ENCODE assay signal across 9 mouse cellular contexts in genomic region chr17:27621161-27621560, GRCm38 (mm10). TPM values are rescaled to one million over a fixed set of nuclear protein-coding genes. Genes with fewer than 3 reads are reported as not detected.
DNase-seq lines count a peak whose midpoint lies in the region; ATAC-seq lines count a peak whose summit lies in the region.
"Had no signal": no experiment of that assay in that cellular context is flagged by ENCODE, and none has a peak within 500 bp of the region (broad histone marks: within the 10 kb centered on the region; RNA-seq: fewer than 3 reads in every experiment).

No protein-coding gene starts in this region.

- DNase-seq in neural tube, embryonic 11.5 days (ENCODE audit: low spot score): no peak
- DNase-seq in neural tube, embryonic 10.5 days (ENCODE audit: extremely low spot score, low spot score): no peak
- no peak for DNase-seq in urinary bladder, adult 18-20 months (ENCODE audit: low spot score in 2 of 2)
- DNase-seq in right cerebral cortex, postnatal 4 days: no peak
- DNase-seq in spleen, postnatal 4 days (ENCODE audit: low spot score in 2 of 2): no peak
- DNase-seq: adrenal gland, adult 8-10 months had no signal

- H3K4me3 ChIP-seq in neural tube, embryonic 11.5 days (ENCODE audit: low read depth, low read length): peak overlapping the region; percentile 97
- H3K4me3 ChIP-seq in forebrain, embryonic 13.5 days: peak overlapping the region; percentile 91
- H3K4me3 ChIP-seq in limb, embryonic 13.5 days: peak overlapping the region; percentile 90
- peak overlapping the region; percentile 89; the same call in 1 of the 2 replicates for H3K4me3 ChIP-seq in stomach, embryonic 15.5 days (replicated peaks)

- H3K36me3 ChIP-seq in neural tube, embryonic 11.5 days (ENCODE audit: control insufficient read depth, insufficient read depth, low read length): no peaks in the 10 kb centered on the region; the same call in 1 of the 2 replicates
- H3K36me3 ChIP-seq in forebrain, embryonic 13.5 days (ENCODE audit: poor library complexity, severe bottlenecking): peaks cover 29% of the 10 kb centered on the region
- peaks cover 32% of the 10 kb centered on the region for H3K36me3 ChIP-seq in limb, embryonic 13.5 days
- peaks cover 4% of the 10 kb centered on the region; the same call in 1 of the 2 replicates for H3K36me3 ChIP-seq in stomach, embryonic 15.5 days

- H3K4me1 ChIP-seq in neural tube, embryonic 11.5 days (ENCODE audit: control insufficient read depth, insufficient read depth, low read length): peaks cover 13% of the 10 kb centered on the region
- H3K4me1 ChIP-seq in forebrain, embryonic 13.5 days: peaks cover 45% of the 10 kb centered on the region
- peaks cover 27% of the 10 kb centered on the region for H3K4me1 ChIP-seq in limb, embryonic 13.5 days
- peaks cover 7% of the 10 kb centered on the region; the same call in 1 of the 2 replicates for H3K4me1 ChIP-seq in stomach, embryonic 15.5 days

- 54% methylated on average over 8 of the region's 8 CpGs for WGBS in neural tube, embryonic 11.5 days
- WGBS in forebrain, embryonic 13.5 days: 33% methylated on average over 8 of the region's 8 CpGs
- 38% methylated on average over 8 of the region's 8 CpGs for WGBS in limb, embryonic 13.5 days
- 44% methylated on average over 8 of the region's 8 CpGs for WGBS in stomach, embryonic 15.5 days

- H3K27ac ChIP-seq in neural tube, embryonic 11.5 days (ENCODE audit: low read depth, low read length): no peak overlapping the region
- H3K27ac ChIP-seq in forebrain, embryonic 13.5 days: peak overlapping the region; percentile 98
- no peak overlapping the region for H3K27ac ChIP-seq in limb, embryonic 13.5 days
- H3K27ac ChIP-seq in stomach, embryonic 15.5 days: no peak overlapping the region

- no peaks in the 10 kb centered on the region for H3K9me3 ChIP-seq in neural tube, embryonic 11.5 days (ENCODE audit: control insufficient read depth, low read length)
- H3K9me3 ChIP-seq in forebrain, embryonic 13.5 days (replicated peaks): peaks cover 14% of the 10 kb centered on the region
- H3K9me3 ChIP-seq in limb, embryonic 13.5 days: peaks cover 11% of the 10 kb centered on the region; the same call in 1 of the 2 replicates
- H3K9me3 ChIP-seq in stomach, embryonic 15.5 days: no peaks in the 10 kb centered on the region

- peak overlapping the region; percentile 99 for H3K9ac ChIP-seq in neural tube, embryonic 11.5 days (ENCODE audit: low read length)
- H3K9ac ChIP-seq in forebrain, embryonic 13.5 days: peak overlapping the region; percentile 99
- H3K9ac ChIP-seq in limb, embryonic 13.5 days: peak overlapping the region; percentile 98
- H3K9ac ChIP-seq in stomach, embryonic 15.5 days: no peak overlapping the region

- peak overlapping the region; percentile 70 for H3K4me2 ChIP-seq in neural tube, embryonic 11.5 days (ENCODE audit: low read depth)
- H3K4me2 ChIP-seq in forebrain, embryonic 13.5 days: peak overlapping the region; percentile 90
- H3K4me2 ChIP-seq in limb, embryonic 13.5 days (replicated peaks): peak overlapping the region; percentile 77
- H3K4me2 ChIP-seq in stomach, embryonic 15.5 days: peak overlapping the region; percentile 70

- H3K27me3 ChIP-seq in neural tube, embryonic 11.5 days (ENCODE audit: control insufficient read depth, insufficient read depth, low read length): no peaks in the 10 kb centered on the region
- H3K27me3 ChIP-seq in forebrain, embryonic 13.5 days: no peaks in the 10 kb centered on the region
- no peaks in the 10 kb centered on the region for H3K27me3 ChIP-seq in limb, embryonic 13.5 days
- H3K27me3 ChIP-seq in stomach, embryonic 15.5 days (replicated peaks): no peaks in the 10 kb centered on the region

- no peak for ATAC-seq in neural tube, embryonic 11.5 days (ENCODE audit: insufficient read depth, low FRiP score, low TSS enrichment)
- ATAC-seq in forebrain, embryonic 13.5 days: no peak
- ATAC-seq in limb, embryonic 13.5 days (ENCODE audit: low FRiP score, low read depth): no peak
- ATAC-seq in stomach, embryonic 15.5 days (ENCODE audit: insufficient read depth, low FRiP score, low read depth): no peak

RNA-seq across cellular contexts. Expression of gene Nudt3, which starts 2.1 kb away (rescaled TPM):
- 41.8 and 49.3 TPM in 2 replicates for polyA plus RNA-seq in neural tube, embryonic 11.5 days (2014; fragmentation: Nextera tagmentation; extraction: Ambion mirVana)
- polyA plus RNA-seq in forebrain, embryonic 13.5 days (2015; fragmentation: Nextera tagmentation; extraction: Ambion mirVana): 191 and 196 TPM in 2 replicates
- 99.5 and 102 TPM in 2 replicates for polyA plus RNA-seq in limb, embryonic 13.5 days (2015; fragmentation: Nextera tagmentation; extraction: Ambion mirVana)
- polyA plus RNA-seq in stomach, embryonic 15.5 days (2015; fragmentation: Nextera tagmentation; extraction: Ambion mirVana): 78.6 and 79.3 TPM in 2 replicates

RNA-seq across cellular contexts. Expression of gene RPS10-NUDT3, which starts 13.9 kb away (rescaled TPM):
- not detected in 2 replicates for polyA plus RNA-seq in neural tube, embryonic 11.5 days (2014; fragmentation: Nextera tagmentation; extraction: Ambion mirVana)
- not detected in 2 replicates for polyA plus RNA-seq in forebrain, embryonic 13.5 days (2015; fragmentation: Nextera tagmentation; extraction: Ambion mirVana)
- polyA plus RNA-seq in limb, embryonic 13.5 days (2015; fragmentation: Nextera tagmentation; extraction: Ambion mirVana): not detected in 2 replicates
- not detected in 2 replicates for polyA plus RNA-seq in stomach, embryonic 15.5 days (2015; fragmentation: Nextera tagmentation; extraction: Ambion mirVana)

RNA-seq across cellular contexts. Expression of gene Rps10, which starts 15.3 kb away (rescaled TPM):
- polyA plus RNA-seq in neural tube, embryonic 11.5 days (2014; fragmentation: Nextera tagmentation; extraction: Ambion mirVana): 695 and 722 TPM in 2 replicates
- polyA plus RNA-seq in forebrain, embryonic 13.5 days (2015; fragmentation: Nextera tagmentation; extraction: Ambion mirVana): 659 and 777 TPM in 2 replicates
- 906 and 924 TPM in 2 replicates for polyA plus RNA-seq in limb, embryonic 13.5 days (2015; fragmentation: Nextera tagmentation; extraction: Ambion mirVana)
- polyA plus RNA-seq in stomach, embryonic 15.5 days (2015; fragmentation: Nextera tagmentation; extraction: Ambion mirVana): 933 and 955 TPM in 2 replicates

RNA-seq across cellular contexts. Expression of gene Pacsin1, which starts 34.1 kb away (rescaled TPM):
- 4.3 and 5.4 TPM in 2 replicates for polyA plus RNA-seq in neural tube, embryonic 11.5 days (2014; fragmentation: Nextera tagmentation; extraction: Ambion mirVana)
- 14.8 and 18.2 TPM in 2 replicates for polyA plus RNA-seq in forebrain, embryonic 13.5 days (2015; fragmentation: Nextera tagmentation; extraction: Ambion mirVana)
- polyA plus RNA-seq in limb, embryonic 13.5 days (2015; fragmentation: Nextera tagmentation; extraction: Ambion mirVana): 5.0 and 6.2 TPM in 2 replicates
- 1.9 TPM in 2 replicates for polyA plus RNA-seq in stomach, embryonic 15.5 days (2015; fragmentation: Nextera tagmentation; extraction: Ambion mirVana)

RNA-seq across cellular contexts. Expression of gene AI413582, which starts 55.6 kb away (rescaled TPM):
- 19.3 and 24.4 TPM in 2 replicates for polyA plus RNA-seq in neural tube, embryonic 11.5 days (2014; fragmentation: Nextera tagmentation; extraction: Ambion mirVana)
- 22.2 and 25.2 TPM in 2 replicates for polyA plus RNA-seq in forebrain, embryonic 13.5 days (2015; fragmentation: Nextera tagmentation; extraction: Ambion mirVana)
- polyA plus RNA-seq in limb, embryonic 13.5 days (2015; fragmentation: Nextera tagmentation; extraction: Ambion mirVana): 20.2 and 21.0 TPM in 2 replicates
- 23.6 and 33.1 TPM in 2 replicates for polyA plus RNA-seq in stomach, embryonic 15.5 days (2015; fragmentation: Nextera tagmentation; extraction: Ambion mirVana)
